Mouse (Mus musculus): ENCODE results near the gene Onecut1. TPM values are rescaled to one million over a fixed set of nuclear protein-coding genes. Genes with fewer than 3 reads are reported as not detected.

Gene Onecut1
- polyA plus RNA-seq, 1 experiment from 2014 or later = 12.7 TPM

DNA sequence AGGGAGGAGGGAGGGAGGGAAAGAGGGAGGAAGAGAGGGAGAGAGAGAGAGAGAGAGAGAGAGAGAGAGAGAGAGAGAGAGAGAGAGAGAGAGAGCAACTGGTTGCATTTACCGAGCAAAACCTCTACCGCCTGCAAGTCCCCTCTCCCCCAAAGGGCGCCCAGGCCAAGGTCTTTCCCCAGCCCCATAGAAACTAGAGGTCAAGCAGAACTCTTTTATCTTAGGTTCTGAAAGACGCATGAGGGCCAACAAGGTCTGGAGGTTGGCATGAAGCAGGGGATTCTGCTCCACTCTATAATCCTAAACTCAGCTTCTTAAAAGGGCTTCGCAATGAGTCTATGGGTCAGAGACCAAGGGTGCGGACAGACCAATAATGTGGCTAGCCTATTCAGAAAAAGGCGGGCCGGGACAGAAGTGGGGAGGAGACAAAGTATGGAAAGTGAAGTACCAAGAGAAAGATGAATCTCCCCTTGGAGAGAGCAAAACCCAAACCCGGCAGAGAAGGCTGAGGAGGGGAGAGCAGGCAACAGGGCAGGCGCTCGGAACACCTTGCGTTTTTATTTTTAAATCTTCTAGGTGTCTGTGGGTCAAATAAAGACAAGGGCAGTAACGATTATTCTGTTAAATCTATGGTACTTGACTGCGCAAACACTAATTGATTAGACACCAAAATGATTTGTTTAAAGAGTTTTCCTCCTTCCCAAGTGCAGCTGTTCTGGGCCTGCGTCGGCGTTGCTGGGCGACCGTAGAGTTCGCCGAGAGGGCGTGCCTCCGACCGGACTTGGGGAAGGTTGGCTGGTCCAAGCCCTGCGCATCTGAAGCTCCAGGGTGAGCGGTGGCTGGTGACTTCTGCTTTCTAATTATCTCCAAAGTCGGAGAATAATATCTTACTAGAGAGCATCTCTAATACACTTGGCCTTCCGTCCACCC, 4.9 kb upstream of the Onecut1 start:
- Histone ChIP-seq H3K9ac (ENCODE audit: low read depth, low read length) (no peak overlapping the region), H3K36me3 (ENCODE audit: control insufficient read depth, insufficient read depth, low read length) (no peaks in the 10 kb centered on the region), H3K4me3 (ENCODE audit: low read depth, low read length) (no peak overlapping the region), H3K4me1 (replicated peaks; ENCODE audit: control insufficient read depth, insufficient read depth, low read length) (peaks cover 3% of the 10 kb centered on the region; the same call in 1 of the 2 replicates), H3K9me3 (ENCODE audit: control insufficient read depth, low read length) (no peaks in the 10 kb centered on the region), H3K27ac (ENCODE audit: low read depth, low read length) (no peak overlapping the region), H3K4me2 (replicated peaks; ENCODE audit: low read depth, low read length) (no peak overlapping the region), H3K27me3 (ENCODE audit: control insufficient read depth, insufficient read depth, low read length) (peaks cover 84% of the 10 kb centered on the region)
- DNase-seq (ENCODE audit: low spot score) (peak; percentile 66), ATAC-seq (ENCODE audit: low FRiP score) (no peak)
- WGBS = 1% methylated on average over 28 of the region's 28 CpGs

DNA sequence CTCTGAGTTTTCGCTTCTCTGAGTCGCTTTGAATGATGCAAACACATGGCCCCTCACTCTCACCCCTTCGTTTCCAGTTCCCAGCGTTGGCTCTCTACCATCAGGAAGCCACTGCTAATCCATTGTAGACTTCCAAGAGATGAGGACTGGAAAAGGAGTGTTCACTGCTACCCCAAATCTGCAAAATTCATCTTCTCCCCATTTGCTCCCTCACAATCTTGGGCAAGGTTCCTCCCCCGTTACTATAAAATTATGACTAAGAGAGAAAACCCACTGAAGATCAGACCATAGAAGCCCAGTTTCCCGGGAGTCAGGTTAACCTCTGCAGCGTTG, 4.2 kb upstream of the Onecut1 start:
- Histone ChIP-seq H3K9me3 (ENCODE audit: control insufficient read depth, low read length) (no peaks in the 10 kb centered on the region), H3K9ac (ENCODE audit: low read depth, low read length) (no peak overlapping the region), H3K27me3 (ENCODE audit: control insufficient read depth, insufficient read depth, low read length) (peaks cover 83% of the 10 kb centered on the region), H3K4me2 (replicated peaks; ENCODE audit: low read depth, low read length) (no peak overlapping the region), H3K4me3 (ENCODE audit: low read depth, low read length) (no peak overlapping the region), H3K36me3 (ENCODE audit: control insufficient read depth, insufficient read depth, low read length) (no peaks in the 10 kb centered on the region), H3K4me1 (replicated peaks; ENCODE audit: control insufficient read depth, insufficient read depth, low read length) (peaks cover 7% of the 10 kb centered on the region; the same call in 1 of the 2 replicates), H3K27ac (ENCODE audit: low read depth, low read length) (no peak overlapping the region)
- ATAC-seq (ENCODE audit: low FRiP score) (no peak), DNase-seq (ENCODE audit: low spot score) (no peak)
- WGBS = 1% methylated on average over 7 of the region's 7 CpGs

DNA sequence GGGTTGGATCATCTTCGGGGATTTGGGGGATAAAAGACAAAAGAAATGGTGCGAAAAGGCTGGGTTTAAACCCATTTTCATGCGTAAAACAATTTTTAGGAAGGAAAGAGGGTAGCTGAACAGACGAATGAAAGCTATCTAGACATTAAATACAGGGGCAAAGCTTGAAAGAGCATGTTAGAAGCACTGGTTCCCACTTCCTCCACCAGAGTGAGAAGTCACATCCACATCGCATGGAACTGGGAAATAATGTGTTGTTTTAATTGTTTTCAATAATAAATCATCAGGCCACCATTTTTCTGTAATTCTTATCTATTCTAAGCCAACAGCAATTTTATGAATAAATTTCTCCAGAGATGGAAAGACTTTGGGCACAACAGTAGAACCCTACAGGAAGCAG, 3.6 kb upstream of the Onecut1 start:
- no peak overlapping the region for H3K9ac ChIP-seq (ENCODE audit: low read depth, low read length)
- H3K4me3 ChIP-seq (ENCODE audit: low read depth, low read length) = no peak overlapping the region
- H3K4me1 ChIP-seq (replicated peaks; ENCODE audit: control insufficient read depth, insufficient read depth, low read length) = peaks cover 12% of the 10 kb centered on the region; the same call in 1 of the 2 replicates

DNA sequence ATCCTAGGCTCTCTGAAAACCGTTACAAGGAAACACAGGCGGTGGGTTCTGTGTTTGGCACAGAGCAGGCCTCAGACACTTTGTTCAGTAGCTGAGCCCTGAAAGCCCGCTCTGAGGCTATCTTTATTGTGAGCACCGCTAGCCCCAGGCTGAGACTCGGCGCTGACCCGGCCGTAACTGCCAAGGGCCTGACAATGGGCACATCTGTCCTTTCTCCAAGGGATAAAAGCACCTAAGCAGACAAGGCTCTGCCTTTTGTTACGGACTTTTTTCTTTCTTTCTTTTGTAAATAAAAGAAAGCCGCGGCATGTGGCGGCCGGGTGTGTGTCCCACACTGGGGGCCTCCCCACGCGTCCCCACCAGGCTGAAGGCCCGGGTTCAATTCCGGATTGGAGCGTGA, 1.3 kb upstream of the Onecut1 start:
- Histone ChIP-seq H3K27ac (ENCODE audit: low read depth, low read length) (no peak overlapping the region), H3K9ac (ENCODE audit: low read depth, low read length) (no peak overlapping the region), H3K9me3 (ENCODE audit: control insufficient read depth, low read length) (no peaks in the 10 kb centered on the region), H3K36me3 (ENCODE audit: control insufficient read depth, insufficient read depth, low read length) (no peaks in the 10 kb centered on the region), H3K4me1 (replicated peaks; ENCODE audit: control insufficient read depth, insufficient read depth, low read length) (peaks cover 11% of the 10 kb centered on the region; the same call in 1 of the 2 replicates), H3K4me2 (replicated peaks; ENCODE audit: low read depth, low read length) (peak overlapping the region; percentile 19; the same call in 1 of the 2 replicates), H3K4me3 (ENCODE audit: low read depth, low read length) (peak overlapping the region; percentile 56), H3K27me3 (ENCODE audit: control insufficient read depth, insufficient read depth, low read length) (peaks cover 90% of the 10 kb centered on the region)
- 3% methylated on average over 18 of the region's 18 CpGs for WGBS
- ATAC-seq (ENCODE audit: low FRiP score) = no peak; the same call in 1 of the 2 replicates
- peak; percentile 60 for DNase-seq (ENCODE audit: low spot score)

More for the DNA sequence above, 3.6 kb upstream of the Onecut1 start:
- Histone ChIP-seq H3K27me3 (ENCODE audit: control insufficient read depth, insufficient read depth, low read length) (peaks cover 87% of the 10 kb centered on the region), H3K9me3 (ENCODE audit: control insufficient read depth, low read length) (no peaks in the 10 kb centered on the region), H3K4me2 (replicated peaks; ENCODE audit: low read depth, low read length) (no peak overlapping the region), H3K27ac (ENCODE audit: low read depth, low read length) (no peak overlapping the region), H3K36me3 (ENCODE audit: control insufficient read depth, insufficient read depth, low read length) (no peaks in the 10 kb centered on the region)
- ATAC-seq (ENCODE audit: low FRiP score) (no peak), DNase-seq (ENCODE audit: low spot score) (no peak)
- 4% methylated on average over 5 of the region's 5 CpGs for WGBS

DNA sequence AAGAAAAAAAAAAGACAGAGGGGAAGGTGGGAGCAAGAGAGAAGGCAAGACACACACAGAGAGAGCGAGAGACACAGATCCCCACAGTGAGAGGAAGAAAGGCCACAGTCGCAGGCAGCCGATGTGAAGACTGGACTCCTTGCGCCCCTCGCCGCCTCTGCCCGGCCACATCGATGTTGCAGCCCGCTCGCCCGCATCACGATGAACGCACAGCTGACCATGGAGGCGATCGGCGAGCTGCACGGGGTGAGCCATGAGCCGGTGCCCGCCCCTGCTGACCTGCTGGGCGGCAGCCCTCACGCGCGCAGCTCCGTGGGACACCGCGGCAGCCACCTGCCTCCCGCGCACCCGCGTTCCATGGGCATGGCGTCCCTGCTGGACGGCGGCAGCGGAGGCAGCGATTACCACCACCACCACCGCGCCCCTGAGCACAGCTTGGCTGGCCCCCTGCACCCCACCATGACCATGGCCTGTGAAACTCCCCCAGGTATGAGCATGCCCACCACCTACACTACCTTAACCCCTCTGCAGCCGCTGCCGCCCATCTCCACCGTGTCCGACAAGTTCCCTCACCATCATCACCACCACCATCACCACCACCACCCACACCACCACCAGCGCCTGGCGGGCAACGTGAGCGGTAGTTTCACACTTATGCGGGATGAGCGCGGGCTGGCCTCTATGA, 517 bp downstream of the Onecut1 start:
- DNase-seq (ENCODE audit: low spot score) (peak; percentile 65), ATAC-seq (ENCODE audit: low FRiP score) (peak; percentile 4; the same call in 1 of the 2 replicates)
- H3K9me3 ChIP-seq (ENCODE audit: control insufficient read depth, low read length) = no peaks in the 10 kb centered on the region
- H3K27ac ChIP-seq (ENCODE audit: low read depth, low read length) = peak overlapping the region; percentile 84
- H3K4me1 ChIP-seq (replicated peaks; ENCODE audit: control insufficient read depth, insufficient read depth, low read length) = peaks cover 11% of the 10 kb centered on the region; the same call in 1 of the 2 replicates
- H3K27me3 ChIP-seq (ENCODE audit: control insufficient read depth, insufficient read depth, low read length) = peaks cover 91% of the 10 kb centered on the region
- peak overlapping the region; percentile 56 for H3K4me3 ChIP-seq (ENCODE audit: low read depth, low read length)
- H3K36me3 ChIP-seq (ENCODE audit: control insufficient read depth, insufficient read depth, low read length) = no peaks in the 10 kb centered on the region
- peak overlapping the region; percentile 92 for H3K4me2 ChIP-seq (replicated peaks; ENCODE audit: low read depth, low read length)
- H3K9ac ChIP-seq (ENCODE audit: low read depth, low read length) = peak overlapping the region; percentile 54
- under 1% methylated on average over 41 of the region's 48 CpGs for WGBS

DNA sequence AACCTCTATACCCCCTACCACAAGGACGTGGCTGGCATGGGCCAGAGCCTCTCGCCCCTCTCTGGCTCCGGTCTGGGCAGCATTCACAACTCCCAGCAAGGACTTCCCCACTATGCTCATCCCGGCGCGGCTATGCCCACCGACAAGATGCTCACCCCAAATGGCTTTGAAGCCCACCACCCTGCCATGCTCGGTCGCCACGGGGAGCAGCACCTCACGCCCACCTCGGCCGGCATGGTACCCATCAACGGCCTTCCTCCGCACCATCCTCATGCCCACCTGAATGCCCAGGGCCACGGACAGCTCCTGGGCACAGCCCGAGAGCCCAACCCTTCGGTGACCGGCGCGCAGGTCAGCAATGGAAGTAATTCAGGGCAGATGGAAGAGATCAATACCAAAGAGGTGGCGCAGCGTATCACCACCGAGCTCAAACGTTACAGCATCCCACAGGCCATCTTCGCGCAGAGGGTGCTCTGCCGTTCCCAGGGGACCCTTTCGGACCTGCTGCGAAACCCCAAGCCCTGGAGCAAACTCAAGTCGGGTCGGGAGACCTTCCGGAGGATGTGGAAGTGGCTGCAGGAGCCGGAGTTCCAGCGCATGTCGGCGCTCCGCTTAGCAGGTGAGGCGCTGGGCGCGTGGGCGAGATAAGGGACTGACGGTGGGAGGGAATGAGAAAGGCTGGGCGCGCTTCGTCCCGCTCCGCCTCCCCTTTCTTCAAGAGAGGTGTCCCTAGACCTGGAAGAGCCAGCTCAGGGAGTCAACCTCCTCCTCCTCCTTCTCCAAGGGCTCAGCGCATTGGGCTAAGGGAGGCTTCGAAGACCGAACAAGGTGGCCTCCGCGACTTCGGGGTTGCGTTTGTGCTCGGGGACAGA, 1.3 kb downstream of the Onecut1 start:
- Histone ChIP-seq H3K4me1 (replicated peaks; ENCODE audit: control insufficient read depth, insufficient read depth, low read length) (peaks cover 11% of the 10 kb centered on the region; the same call in 1 of the 2 replicates), H3K36me3 (ENCODE audit: control insufficient read depth, insufficient read depth, low read length) (no peaks in the 10 kb centered on the region), H3K4me3 (ENCODE audit: low read depth, low read length) (peak overlapping the region; percentile 56), H3K27me3 (ENCODE audit: control insufficient read depth, insufficient read depth, low read length) (peaks cover 85% of the 10 kb centered on the region), H3K9ac (ENCODE audit: low read depth, low read length) (peak overlapping the region; percentile 54), H3K27ac (ENCODE audit: low read depth, low read length) (peak overlapping the region; percentile 84), H3K4me2 (replicated peaks; ENCODE audit: low read depth, low read length) (peak overlapping the region; percentile 92), H3K9me3 (ENCODE audit: control insufficient read depth, low read length) (no peaks in the 10 kb centered on the region)
- ATAC-seq (ENCODE audit: low FRiP score) = no peak
- DNase-seq (ENCODE audit: low spot score) = peak; percentile 63
- 2% methylated on average over 55 of the region's 56 CpGs for WGBS

DNA sequence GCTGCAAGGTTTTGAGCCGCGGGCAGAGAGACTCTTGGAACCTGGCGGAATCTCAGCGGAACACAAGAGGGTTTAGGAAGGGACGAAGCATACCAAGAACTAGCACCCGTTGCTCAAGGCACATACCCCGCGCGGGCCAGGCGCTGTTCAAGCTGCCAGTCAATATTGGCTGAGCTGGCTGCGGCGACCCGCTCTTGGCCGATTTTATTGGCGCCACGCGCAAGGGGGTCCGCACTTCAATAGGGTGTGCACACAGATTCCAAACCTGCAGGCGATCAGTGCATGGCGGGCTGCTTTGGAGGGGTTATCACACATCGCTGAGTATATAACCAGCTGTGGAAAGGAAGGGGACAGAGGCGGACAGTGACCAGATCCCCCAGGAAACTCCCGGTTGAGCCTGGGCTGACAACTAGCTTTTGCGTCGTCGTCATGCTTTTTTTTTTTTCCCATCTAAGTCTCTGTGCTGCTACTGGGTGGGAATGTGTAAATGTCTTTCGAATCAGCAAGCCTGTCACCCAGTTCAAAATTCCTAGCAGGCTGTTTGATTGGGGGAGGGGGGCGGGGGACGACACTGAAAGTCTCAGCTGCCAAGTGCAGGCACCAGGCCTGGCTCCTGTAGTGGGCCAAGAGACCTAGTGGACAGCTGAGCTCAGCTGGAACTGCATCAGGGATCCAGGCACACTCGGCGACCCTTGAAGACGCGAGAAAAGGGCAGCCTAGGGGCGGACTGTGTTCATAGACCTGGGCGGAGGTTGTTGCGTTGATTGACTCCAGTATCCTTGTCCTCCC, 2.1 kb downstream of the Onecut1 start:
- Histone ChIP-seq H3K4me3 (ENCODE audit: low read depth, low read length) (peak overlapping the region; percentile 56), H3K27me3 (ENCODE audit: control insufficient read depth, insufficient read depth, low read length) (peaks cover 80% of the 10 kb centered on the region), H3K9ac (ENCODE audit: low read depth, low read length) (peak overlapping the region; percentile 54), H3K36me3 (ENCODE audit: control insufficient read depth, insufficient read depth, low read length) (no peaks in the 10 kb centered on the region), H3K4me2 (replicated peaks; ENCODE audit: low read depth, low read length) (peak overlapping the region; percentile 92), H3K4me1 (replicated peaks; ENCODE audit: control insufficient read depth, insufficient read depth, low read length) (peaks cover 11% of the 10 kb centered on the region), H3K27ac (ENCODE audit: low read depth, low read length) (peak overlapping the region; percentile 84), H3K9me3 (ENCODE audit: control insufficient read depth, low read length) (no peaks in the 10 kb centered on the region)
- DNase-seq (ENCODE audit: low spot score) (peak; percentile 58), ATAC-seq (ENCODE audit: low FRiP score) (no peak)
- WGBS = 1% methylated on average over 36 of the region's 36 CpGs
